Mouse (Mus musculus): ENCODE data around the gene Fam228a.
"Not testable (repeated sequence)": the region's sequence is repeated elsewhere in the genome, so short reads cannot be mapped to it uniquely, and the experiment has no call there.

Gene Fam228a

DNA sequence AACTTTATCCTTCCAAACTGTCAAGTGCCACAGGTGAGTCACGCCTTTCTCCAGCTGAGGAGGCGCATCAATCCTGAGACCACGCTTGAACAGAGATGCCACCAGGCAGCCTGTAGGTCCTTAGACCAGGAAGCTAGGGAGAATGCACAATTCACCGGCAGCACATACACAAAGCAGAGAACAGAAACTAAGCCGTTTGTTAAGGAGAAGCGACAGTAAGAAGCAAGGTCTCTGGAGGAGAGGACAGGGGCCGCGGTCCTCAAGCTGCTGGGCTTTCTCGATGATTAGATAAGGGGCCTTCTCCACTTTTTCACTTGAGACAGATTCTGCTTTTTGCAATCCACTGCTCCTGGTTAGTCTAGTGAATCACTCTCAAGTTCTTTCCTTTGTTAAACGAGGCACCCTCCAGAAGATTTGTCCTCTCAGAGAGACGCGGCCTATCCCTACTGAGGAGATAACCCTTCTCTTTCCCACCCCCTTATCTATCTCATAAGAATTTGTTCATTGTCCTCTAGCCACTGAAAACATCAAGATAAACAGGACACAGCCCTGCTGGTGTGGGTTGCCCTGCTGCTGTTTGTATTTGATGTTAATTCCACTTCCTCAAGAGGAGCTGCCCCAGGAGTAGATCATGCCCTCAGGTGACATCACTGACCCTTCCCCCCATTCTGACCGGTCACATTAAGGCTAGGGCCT is 19.0 kb downstream of the Fam228a start:
- no peak for DNase-seq (ENCODE audit: low spot score in 2 of 2)

DNA sequence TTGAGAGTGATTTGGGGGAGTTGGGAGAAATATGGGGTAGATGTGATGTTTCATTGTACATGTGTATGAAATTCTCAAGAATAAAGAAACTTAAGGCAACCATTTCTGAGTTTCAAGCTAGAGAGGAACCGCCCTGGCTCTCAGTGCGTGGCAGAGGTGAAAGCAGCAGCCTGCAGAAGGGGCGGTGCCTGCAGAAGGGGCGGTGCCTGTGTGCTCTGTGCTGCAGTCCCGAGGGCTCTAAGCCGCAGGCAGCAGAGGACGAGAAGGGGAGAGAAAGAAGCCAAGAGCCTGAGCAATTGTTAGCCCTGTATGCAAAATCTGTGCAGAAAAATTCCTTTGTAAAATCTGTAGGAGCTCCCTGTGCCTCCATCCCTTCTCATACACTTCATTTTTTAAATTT is 20.8 kb downstream of the Fam228a start:
- no peak for DNase-seq (ENCODE audit: low spot score in 2 of 2)

DNA sequence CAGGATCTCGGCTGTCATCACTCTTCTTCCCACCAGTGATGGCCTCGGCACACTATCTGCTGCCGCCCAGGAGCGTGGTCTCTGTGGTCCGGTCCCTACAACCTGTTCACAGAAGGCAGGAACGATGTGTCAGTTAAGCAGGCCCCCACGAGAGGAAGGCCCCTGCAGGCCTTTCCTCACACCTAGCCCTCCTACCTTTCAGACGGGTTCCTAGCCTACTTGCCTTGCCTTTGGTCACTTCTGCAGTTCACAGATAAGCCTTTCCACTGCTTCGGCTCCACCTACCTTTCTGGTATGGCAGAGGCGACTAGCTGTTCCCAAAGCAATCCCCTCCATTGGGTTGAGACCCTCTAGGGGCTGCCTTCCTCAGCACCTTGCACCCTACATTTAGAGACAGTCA is 22.6 kb downstream of the Fam228a start:
- no peak for DNase-seq (ENCODE audit: low spot score in 2 of 2)

DNA sequence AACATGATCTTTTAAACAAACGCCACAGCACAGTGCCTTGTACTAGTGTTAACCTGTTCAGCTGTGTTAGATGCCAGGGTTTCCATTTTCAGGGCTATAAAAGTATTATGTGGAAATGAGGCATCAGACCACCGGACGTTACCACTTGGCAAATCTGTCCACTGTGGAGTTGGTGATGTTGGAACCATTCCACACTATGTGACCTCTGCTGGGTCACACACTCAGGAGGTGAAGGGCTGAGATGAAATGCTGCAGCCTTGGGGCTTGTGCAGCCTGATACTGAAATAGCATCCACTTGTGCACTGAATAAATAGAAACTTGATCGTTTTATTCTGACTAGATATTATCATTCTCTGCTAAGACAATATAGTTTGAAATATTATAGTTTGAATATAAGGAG is 24.9 kb downstream of the Fam228a start:
- no peak for DNase-seq (ENCODE audit: low spot score in 2 of 2)

DNA sequence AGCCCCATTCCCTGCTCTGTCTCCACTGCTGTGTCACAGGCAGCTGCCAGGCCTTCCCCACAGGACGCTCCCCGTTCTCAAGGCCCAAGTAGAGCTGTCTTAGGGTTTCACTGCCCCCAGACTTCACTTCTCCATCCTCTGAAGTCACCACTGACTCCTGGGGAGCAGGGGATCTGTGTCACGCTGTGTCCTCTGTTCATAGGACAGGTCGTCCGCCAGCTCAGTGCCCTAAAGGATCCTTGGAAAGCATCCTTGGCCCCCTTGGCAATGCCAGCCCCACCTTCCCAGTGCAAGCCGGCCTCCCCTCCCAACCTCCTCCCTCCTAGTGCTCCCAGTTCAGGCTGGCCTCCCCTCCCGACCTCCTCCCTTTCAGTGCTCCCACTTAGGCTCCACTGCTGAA is 28.3 kb downstream of the Fam228a start:
- no peak for DNase-seq (ENCODE audit: low spot score in 2 of 2)

DNA sequence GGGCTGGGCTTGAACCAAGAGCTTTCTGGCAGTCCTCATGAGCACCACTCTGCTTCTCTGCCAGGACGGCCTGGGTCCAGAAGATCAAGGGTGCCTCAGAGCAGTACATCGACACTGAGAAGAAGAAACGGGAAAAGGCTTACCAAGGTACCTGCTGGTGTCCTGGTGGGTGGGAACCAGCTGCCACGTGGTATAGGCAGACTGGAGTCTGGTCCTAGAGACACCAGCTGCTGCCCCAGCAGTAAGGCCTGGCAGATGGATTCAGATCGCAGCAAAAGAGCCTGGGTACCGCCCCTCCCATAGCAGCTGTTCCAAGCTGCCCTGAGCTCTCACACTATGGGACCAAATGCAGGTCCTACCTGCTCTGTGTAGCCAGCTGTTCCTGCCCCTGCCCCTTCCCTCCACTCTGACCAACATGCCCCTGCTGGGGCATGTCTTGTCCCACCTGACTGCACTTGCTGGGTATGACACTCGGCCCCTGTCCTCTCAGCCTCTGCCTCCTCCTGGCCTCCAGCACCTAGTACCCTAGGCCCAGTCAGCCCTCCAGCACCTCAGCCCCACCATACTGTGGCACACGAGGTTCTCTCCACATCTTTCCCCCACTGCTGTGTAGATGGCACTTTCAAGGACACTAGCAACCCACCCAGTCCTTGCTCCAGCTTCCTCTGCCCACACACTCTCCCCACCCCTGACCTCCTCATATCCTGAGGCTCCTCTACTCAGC is 29.2 kb downstream of the Fam228a start:
- DNase-seq (ENCODE audit: low spot score in 2 of 2): no peak

DNA sequence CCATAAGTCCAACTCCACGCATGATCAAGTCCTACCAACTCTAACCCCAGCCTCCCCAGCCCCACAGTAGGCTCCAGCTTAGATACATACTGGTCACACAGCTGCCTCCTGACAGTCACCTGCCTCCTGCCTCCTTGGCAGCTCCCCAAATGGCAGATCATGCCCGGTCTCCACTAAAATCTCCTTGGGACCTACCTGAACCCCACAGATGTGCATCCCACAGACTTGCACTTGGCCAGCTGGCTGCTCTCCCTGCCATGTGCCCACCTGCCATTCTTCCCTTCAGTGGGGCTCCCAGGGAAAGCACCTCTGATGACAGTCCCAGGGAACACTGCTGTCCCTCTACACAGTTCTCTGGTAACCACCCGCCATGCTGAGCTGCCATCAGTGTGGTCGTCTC is 29.9 kb downstream of the Fam228a start:
- DNase-seq (ENCODE audit: low spot score in 2 of 2): no peak

DNA sequence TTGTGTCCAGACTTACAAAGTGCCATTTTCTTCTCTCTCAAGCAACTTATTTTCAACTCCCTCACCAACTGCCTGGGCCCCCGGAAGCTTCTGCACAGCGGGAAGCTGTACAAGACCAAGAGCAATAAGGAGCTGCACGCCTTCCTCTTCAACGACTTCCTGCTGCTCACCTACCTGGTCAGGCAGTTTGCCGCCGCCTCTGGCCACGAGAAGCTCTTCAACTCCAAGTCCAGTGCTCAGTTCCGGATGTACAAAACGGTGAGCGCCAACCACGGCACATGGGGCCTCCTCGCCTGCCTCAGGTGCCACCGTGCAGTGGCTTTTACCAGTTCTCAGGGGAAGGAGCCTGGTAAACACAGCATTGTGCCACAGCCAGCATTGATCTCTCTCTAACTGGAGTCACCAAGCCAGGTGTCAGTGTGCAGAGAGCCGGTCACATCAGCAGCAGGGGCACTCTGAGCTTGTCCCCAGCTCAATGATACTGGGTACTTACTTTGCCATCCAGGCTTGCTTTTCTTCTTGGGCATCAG is 30.7 kb downstream of the Fam228a start:
- peak in 1 of 2 experiments; percentile 26 for DNase-seq (ENCODE audit: low spot score in 2 of 2)

DNA sequence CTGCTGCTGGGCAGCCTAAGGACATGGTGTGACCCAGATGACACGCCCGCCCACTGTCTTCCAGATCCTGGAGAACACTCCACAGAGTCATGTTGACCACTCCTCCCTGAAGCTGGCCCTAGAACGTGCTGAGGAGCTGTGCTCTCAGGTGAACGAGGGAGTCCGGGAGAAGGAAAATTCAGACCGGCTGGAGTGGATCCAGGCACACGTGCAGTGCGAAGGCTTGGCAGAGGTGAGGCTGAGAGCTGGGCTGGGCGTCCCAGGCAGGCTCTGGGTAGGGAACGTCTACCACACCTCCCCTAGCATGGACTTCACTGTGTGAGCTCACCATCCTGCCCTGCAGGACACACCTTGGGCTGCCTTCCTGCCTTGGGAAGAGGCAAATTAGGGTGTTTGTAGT is 31.3 kb downstream of the Fam228a start:
- DNase-seq (ENCODE audit: low spot score in 2 of 2): no peak

DNA sequence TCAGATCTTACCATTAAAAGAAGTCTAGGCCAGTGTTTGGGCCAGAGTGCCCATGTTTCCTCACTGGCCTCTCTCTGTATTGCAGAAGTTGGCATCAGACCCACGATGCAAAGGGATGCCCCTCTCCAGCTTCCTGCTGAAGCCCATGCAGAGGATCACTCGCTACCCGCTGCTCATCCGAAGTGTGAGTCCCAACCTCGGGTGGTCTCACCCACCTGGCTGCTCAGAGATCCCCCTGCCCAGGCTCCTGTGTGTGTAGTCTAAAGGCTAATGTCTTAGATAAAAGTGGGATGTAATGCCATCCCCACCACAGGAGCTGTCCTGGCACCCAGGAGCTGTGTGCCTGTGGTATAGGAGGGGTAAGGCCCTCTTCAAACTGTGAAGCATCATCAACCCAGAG is 32.1 kb downstream of the Fam228a start:
- DNase-seq (ENCODE audit: low spot score in 2 of 2): no peak

DNA sequence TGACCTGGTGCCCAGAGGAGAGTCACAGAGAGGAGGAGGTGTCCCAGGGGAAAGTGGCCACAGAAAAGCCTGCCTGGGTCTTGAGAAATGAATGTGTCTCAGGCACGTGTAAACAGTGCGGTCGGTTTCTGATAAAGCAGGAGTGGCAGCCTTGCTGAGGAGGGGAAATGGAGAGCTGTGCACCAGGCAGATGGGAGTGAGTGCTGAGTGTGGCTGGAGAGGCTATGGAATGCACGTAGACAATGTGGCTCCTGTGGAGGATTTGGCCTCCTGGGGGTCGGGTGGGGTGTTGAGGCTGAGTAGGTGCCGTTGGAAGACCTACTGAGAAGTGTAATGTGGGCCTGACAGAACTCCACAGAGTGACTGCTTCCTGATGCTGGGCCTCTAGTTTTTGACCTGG is 32.6 kb downstream of the Fam228a start:
- DNase-seq (ENCODE audit: low spot score in 2 of 2): not testable (repeated sequence)

DNA sequence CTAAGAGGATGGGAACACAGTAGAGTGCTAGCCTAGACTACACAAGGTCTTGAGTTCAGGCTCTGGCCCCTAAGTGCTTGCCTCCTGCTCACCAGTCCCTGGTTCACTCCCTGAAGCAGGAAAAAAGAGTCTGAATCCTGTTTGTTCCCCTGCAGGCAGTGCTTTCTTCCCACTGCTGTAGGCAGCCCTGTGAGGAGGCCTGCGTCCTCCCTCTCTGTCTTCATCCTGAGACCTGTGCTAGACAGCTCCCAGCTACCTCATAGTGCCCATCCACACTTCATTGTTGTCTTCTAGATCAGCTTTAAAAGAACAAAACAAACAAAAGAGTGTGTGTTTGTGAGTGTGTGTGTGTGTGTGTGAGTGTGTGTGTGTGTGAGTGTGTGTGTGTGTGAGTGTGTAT is 43.7 kb downstream of the Fam228a start:
- no peak for DNase-seq (ENCODE audit: low spot score in 2 of 2)

DNA sequence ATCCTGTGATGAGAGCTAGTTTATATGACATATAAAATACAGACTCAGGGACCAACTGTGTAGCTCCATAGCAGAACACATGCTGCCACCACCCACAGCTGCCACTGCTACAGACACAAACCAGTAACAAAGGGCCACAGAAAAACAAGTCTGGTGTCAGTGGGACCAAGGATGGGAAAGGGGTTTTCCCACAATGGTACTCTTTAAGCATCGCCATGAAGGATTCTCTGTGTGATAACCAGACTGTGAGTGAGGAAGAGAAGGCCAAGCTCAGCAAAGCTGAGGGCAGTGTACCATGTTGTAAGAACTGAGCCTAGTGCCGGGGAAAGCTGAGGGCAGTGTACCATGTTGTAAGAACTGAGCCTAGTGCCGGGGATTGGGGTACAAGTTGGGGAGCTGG is 47.0 kb downstream of the Fam228a start:
- no peak for DNase-seq (ENCODE audit: low spot score in 2 of 2)

DNA sequence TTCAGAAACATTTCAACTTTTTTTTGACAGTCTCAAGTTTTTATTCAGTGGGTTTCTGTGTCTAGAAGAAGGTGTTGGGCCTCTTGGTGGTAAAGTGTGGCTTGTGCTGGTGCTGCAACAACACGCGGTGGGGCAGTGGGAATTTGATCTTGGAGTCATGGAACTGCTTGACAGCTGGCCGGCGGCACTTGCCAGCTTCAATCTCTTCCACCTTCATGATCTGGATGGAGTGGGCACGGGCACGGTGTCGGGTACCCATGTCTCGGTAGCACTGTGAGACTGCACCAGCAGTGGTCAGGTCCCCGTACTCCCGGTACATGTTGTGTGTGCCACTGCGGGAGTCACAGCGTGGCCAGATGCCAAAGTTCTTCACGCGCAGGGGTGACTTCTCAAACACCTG is 48.9 kb downstream of the Fam228a start:
- no peak for DNase-seq (ENCODE audit: low spot score in 2 of 2)

DNA sequence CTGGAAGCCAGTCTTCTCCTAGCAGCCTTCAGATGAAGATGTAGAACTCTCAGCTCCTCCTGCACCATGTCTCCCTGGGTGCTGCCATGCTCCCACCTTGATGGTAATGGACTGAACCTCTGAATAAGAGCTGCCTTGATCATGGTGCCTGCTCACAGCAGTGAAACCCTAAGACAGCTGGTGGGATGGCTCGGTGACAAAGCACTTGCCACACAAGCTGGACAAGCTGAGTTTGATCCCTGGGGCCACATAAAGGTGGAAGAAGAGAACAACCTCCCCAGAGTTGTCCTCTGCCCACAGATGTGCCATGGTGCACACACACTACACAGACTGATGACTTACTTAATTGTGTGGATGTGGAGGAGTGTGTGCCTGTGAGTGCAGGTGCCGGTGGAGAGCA is 49.8 kb downstream of the Fam228a start:
- no peak for DNase-seq (ENCODE audit: low spot score in 2 of 2)

DNA sequence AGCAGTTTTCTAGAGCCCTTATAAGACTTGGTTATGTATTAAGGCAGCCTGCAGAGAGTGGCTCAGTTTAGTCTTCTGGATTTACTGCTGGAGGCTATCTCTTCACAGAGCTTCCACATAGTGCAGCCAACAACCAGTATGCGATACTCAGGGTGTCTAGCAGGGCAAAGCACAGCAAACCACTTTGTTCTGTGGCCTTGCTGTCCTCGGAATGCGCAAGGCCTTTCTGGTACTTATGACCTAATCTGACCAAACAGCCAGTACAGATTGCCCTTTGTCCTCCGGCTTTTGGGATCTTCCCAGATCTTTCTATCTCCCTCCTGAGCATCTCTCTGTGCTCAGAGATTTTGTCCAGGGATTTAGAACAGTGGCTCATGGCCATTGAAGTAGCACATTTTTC is 52.8 kb downstream of the Fam228a start:
- DNase-seq (ENCODE audit: low spot score in 2 of 2): no peak

DNA sequence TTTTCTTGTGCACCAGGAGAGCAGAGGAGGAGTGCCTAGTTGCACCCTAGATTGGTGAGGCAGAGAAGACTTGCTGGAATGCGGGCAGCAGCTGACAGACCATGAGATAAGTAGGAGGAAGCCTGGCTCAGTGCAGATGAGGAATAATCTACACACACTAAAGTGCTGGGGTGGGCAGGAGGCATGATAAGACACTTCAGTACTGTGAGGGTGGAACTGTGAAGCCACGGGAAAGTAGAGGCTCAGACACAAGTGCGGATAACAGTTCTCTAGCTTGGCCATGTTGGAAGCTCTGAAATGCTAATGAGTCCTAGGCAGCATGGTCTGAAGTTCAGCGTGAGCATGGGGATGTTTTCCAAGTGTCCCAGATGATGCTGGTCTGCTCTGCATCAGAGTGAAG is 58.3 kb downstream of the Fam228a start:
- DNase-seq (ENCODE audit: low spot score in 2 of 2): no peak

DNA sequence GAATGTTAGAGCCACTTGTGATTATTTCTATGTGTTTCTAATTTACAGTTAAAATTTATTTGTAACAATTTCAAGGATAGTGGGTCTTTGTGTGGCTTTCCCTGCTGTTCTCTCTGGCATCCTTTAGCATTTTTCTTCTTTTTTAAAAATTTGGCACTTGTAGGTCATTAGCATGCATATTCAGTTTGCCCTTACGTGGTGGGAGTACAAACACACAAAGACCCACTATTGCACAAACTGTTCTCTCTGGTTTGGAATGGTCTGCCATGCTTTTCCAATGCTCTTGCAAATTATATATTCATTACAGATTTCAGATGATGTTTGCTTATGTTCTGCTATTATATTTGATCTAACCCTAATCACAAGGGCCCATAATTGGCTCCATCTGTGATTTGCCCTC is 61.9 kb downstream of the Fam228a start:
- no peak for DNase-seq (ENCODE audit: low spot score in 2 of 2)

DNA sequence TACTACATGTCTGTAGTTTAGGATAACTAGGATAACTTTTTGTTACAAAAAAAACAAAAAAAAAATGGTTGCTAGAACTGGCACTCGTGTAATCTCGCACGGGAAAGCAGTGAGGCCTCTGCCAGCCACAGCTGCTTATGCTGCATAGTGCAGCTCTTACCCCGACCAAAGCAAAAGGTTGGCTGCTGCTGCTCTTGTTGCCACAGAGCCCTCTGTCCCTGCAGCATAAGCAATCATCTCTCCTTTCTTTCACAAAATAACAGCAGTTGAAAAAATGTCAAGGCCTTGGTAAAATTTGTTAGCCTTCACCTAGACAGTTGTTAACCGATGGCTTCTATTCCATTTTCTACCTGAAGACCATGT is 72.6 kb downstream of the Fam228a start:
- no peak for DNase-seq (ENCODE audit: low spot score in 2 of 2)

DNA sequence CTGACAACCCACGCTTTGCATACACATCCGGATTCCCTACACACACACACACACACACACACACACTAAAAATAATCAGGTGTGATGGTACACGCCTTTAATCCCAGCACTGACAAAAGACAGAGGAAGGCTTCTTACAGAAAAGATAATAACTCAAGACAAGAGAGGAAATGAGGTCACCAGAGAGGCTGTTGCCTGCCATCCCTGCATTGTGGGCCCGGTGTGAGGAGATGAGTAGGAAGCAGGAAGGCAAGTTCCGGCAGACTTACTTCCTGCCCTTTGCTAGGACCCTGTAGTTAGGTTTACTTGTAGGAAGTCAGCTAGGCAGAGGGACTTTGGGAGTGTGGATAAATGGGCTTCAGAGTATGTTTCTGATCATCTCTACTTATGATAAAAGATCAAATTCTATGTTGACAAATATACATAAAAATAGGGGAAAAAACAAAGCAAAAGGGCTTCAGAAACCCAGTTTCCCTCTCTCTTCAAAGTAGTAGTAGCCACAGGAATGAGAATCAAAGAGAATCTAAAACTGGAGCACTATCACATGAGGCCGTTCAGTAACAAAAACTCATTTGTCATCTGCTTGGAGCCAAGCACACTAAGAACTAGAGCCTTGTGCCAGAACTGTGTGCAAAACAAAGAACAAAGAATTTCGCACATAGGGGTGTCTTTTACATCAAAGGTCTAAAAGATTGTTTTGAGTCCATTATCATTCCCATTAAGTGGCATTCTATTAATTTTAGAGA is 73.1 kb downstream of the Fam228a start:
- no peak for DNase-seq (ENCODE audit: low spot score in 2 of 2)
